Mouse (Mus musculus): ENCODE results near the gene Scn5a. TPM values are rescaled to one million over a fixed set of nuclear protein-coding genes. Genes with fewer than 3 reads are reported as not detected.

Scn5a gene
- total and polyA plus RNA-seq, 3 experiments = 1.9 to 9.0 (median 4.3) TPM

- Histone ChIP-seq H3K27me3 (replicated peaks) (no peaks in the 10 kb centered on the region), H3K36me3 (replicated peaks in 1 of 2; ENCODE audit: control insufficient read depth in 1 of 2, insufficient read depth in 1 of 2, low read length in 1 of 2) (peaks cover 7 to 54% of the 10 kb centered on the region in 2 experiments), H3K4me2 (ENCODE audit: insufficient read depth, low read depth, poor library complexity, severe bottlenecking) (no peak overlapping the region), H3K9me3 (replicated peaks; ENCODE audit: low read length) (no peaks in the 10 kb centered on the region), H3K27ac (ENCODE audit: insufficient read depth, low read depth) (no peak overlapping the region), H3K4me1 (ENCODE audit: control insufficient read depth in 1 of 2, insufficient read depth in 2 of 2) (peaks cover 0 to 11% of the 10 kb centered on the region in 2 experiments; a peak in 2 of 4 replicates), H3K4me3 (replicated peaks in 1 of 3; ENCODE audit: low read depth in 2 of 3, low read length in 2 of 3, poor library complexity in 1 of 3) (no peak overlapping the region), H3K79me2 (replicated peaks; ENCODE audit: control insufficient read depth, extremely low read depth, insufficient read depth, poor library complexity, severe bottlenecking) (no peaks in the 10 kb centered on the region), H3K9ac (ENCODE audit: insufficient read depth, low read depth) (no peak overlapping the region)
- in situ Hi-C loops (cut with MboI; ENCODE audit: low pct_ligation_motif_present, low pct_unique_long_range_greater_than_20kb, low sequenced_read_pairs) (no loop called here), dilution Hi-C loops (cut with MboI; ENCODE audit: extremely low pct_ligation_motif_present, extremely low pct_unique_long_range_greater_than_20kb, low sequenced_read_pairs) (no loop called here)
- TF ChIP-seq HCFC1 (IDR thresholded peaks at IDR 0.05; ENCODE audit: low read depth, low read length) (no peak), MAFK (IDR thresholded peaks at IDR 0.05; ENCODE audit: insufficient replicate concordance, low read length) (peak; percentile 61; the same call in 1 of the 2 replicates), RCOR1 (conservative IDR thresholded peaks at IDR 0.05; ENCODE audit: low read depth, low read length) (no peak)
- DNase-seq (ENCODE audit: extremely low read depth) = no peak
Measured at GRCm38 (mm10) chr9:119559537-119560276, 19.1 kb downstream of the Scn5a start.

- TF ChIP-seq TBP (conservative IDR thresholded peaks at IDR 0.05; ENCODE audit: low read depth, low read length) (no peak), ZC3H11A (IDR thresholded peaks at IDR 0.05; ENCODE audit: low read depth, low read length) (0 out of 2 replicates have a peak, but pooled peaks have one; percentile 1), RAD21 (IDR thresholded peaks at IDR 0.05; ENCODE audit: low read depth, low read length) (peak; percentile 51), CTCF (conservative IDR thresholded peaks at IDR 0.05 in 1 of 2, IDR thresholded peaks at IDR 0.05 in 1 of 2; ENCODE audit: low read depth in 2 of 2, low read length in 2 of 2) (peak; percentile 38 to 82), SMC3 (IDR thresholded peaks at IDR 0.05; ENCODE audit: low read depth, low read length) (peak; percentile 94), POLR2AphosphoS2 (IDR thresholded peaks at IDR 0.05; ENCODE audit: low read depth, low read length) (no peak)
- no peak overlapping the region for H3K4me3 ChIP-seq (replicated peaks in 1 of 3; ENCODE audit: low read depth in 2 of 3, low read length in 2 of 3, poor library complexity in 1 of 3)
- in situ Hi-C loops (cut with MboI; ENCODE audit: low pct_ligation_motif_present, low pct_unique_long_range_greater_than_20kb, low sequenced_read_pairs) = no loop called here
Measured at GRCm38 (mm10) chr9:119558119-119558854, 20.5 kb downstream of the Scn5a start.

GRCm38 (mm10) chr9:119556043-119556442 lies 22.8 kb downstream of the Scn5a start:
- Histone ChIP-seq H3K9ac (ENCODE audit: insufficient read depth, low read depth) (no peak overlapping the region), H3K4me2 (ENCODE audit: insufficient read depth, low read depth, poor library complexity, severe bottlenecking) (no peak overlapping the region), H3K27ac (ENCODE audit: insufficient read depth, low read depth) (no peak overlapping the region), H3K27me3 (replicated peaks) (no peaks in the 10 kb centered on the region), H3K4me1 (ENCODE audit: control insufficient read depth in 1 of 2, insufficient read depth in 2 of 2) (peaks cover 0 to 11% of the 10 kb centered on the region in 2 experiments; a peak in 2 of 4 replicates), H3K9me3 (replicated peaks; ENCODE audit: low read length) (no peaks in the 10 kb centered on the region), H3K36me3 (replicated peaks in 1 of 2; ENCODE audit: control insufficient read depth in 1 of 2, insufficient read depth in 1 of 2, low read length in 1 of 2) (peaks cover 2 to 52% of the 10 kb centered on the region in 2 experiments), H3K4me3 (replicated peaks in 1 of 3; ENCODE audit: low read depth in 2 of 3, low read length in 2 of 3, poor library complexity in 1 of 3) (no peak overlapping the region), H3K79me2 (replicated peaks; ENCODE audit: control insufficient read depth, extremely low read depth, insufficient read depth, poor library complexity, severe bottlenecking) (no peaks in the 10 kb centered on the region)
- dilution Hi-C loops (cut with MboI; ENCODE audit: extremely low pct_ligation_motif_present, extremely low pct_unique_long_range_greater_than_20kb, low sequenced_read_pairs) (no loop called here), in situ Hi-C loops (cut with MboI; ENCODE audit: low pct_ligation_motif_present, low pct_unique_long_range_greater_than_20kb, low sequenced_read_pairs) (no loop called here)
- no peak for DNase-seq (ENCODE audit: extremely low read depth)
- TF ChIP-seq JUN (IDR thresholded peaks at IDR 0.05; ENCODE audit: insufficient read depth, low read depth, low read length) = no peak
- TF ChIP-seq KAT2A (IDR thresholded peaks at IDR 0.05; ENCODE audit: insufficient replicate concordance, low read length) = no peak
- TF ChIP-seq ELF1 (IDR thresholded peaks at IDR 0.05; ENCODE audit: low read depth, low read length) = no peak
- no peak for TF ChIP-seq PAX5 (IDR thresholded peaks at IDR 0.05; ENCODE audit: low read length)
- TF ChIP-seq USF2 (conservative IDR thresholded peaks at IDR 0.05; ENCODE audit: low read depth, low read length) = no peak
- TF ChIP-seq ZKSCAN1 (IDR thresholded peaks at IDR 0.05; ENCODE audit: borderline replicate concordance, low read depth, low read length) = no peak
- no peak for TF ChIP-seq EP300 (IDR thresholded peaks at IDR 0.05; ENCODE audit: low read length)
- TF ChIP-seq BHLHE40 (IDR thresholded peaks at IDR 0.05; ENCODE audit: low read depth, low read length) = no peak
- TF ChIP-seq E2F4 (IDR thresholded peaks at IDR 0.05; ENCODE audit: insufficient replicate concordance, low read depth, low read length) = no peak
- no peak for TF ChIP-seq JUND (conservative IDR thresholded peaks at IDR 0.05; ENCODE audit: low read depth, low read length)
- no peak for TF ChIP-seq MYC (IDR thresholded peaks at IDR 0.05; ENCODE audit: low read depth, low read length)
- TF ChIP-seq MAX (IDR thresholded peaks at IDR 0.05; ENCODE audit: low read length) = no peak
- TF ChIP-seq ETS1 (conservative IDR thresholded peaks at IDR 0.05; ENCODE audit: low read depth, low read length) = no peak
- TF ChIP-seq TBP (conservative IDR thresholded peaks at IDR 0.05; ENCODE audit: low read depth, low read length) = no peak

More at GRCm38 (mm10) chr9:119558119-119558854, 20.5 kb downstream of the Scn5a start:
- H3K27me3 ChIP-seq (replicated peaks) = no peaks in the 10 kb centered on the region
- dilution Hi-C loops (cut with MboI; ENCODE audit: extremely low pct_ligation_motif_present, extremely low pct_unique_long_range_greater_than_20kb, low sequenced_read_pairs) = no loop called here
- peaks cover 0 to 11% of the 10 kb centered on the region in 2 experiments; a peak in 2 of 4 replicates for H3K4me1 ChIP-seq (ENCODE audit: control insufficient read depth in 1 of 2, insufficient read depth in 2 of 2)
- no peak overlapping the region for H3K4me2 ChIP-seq (ENCODE audit: insufficient read depth, low read depth, poor library complexity, severe bottlenecking)
- DNase-seq (ENCODE audit: extremely low read depth) = no peak
- no peak overlapping the region for H3K9ac ChIP-seq (ENCODE audit: insufficient read depth, low read depth)
- H3K36me3 ChIP-seq (replicated peaks in 1 of 2; ENCODE audit: control insufficient read depth in 1 of 2, insufficient read depth in 1 of 2, low read length in 1 of 2) = peaks cover 2 to 53% of the 10 kb centered on the region in 2 experiments
- no peaks in the 10 kb centered on the region for H3K79me2 ChIP-seq (replicated peaks; ENCODE audit: control insufficient read depth, extremely low read depth, insufficient read depth, poor library complexity, severe bottlenecking)
- no peaks in the 10 kb centered on the region for H3K9me3 ChIP-seq (replicated peaks; ENCODE audit: low read length)
- H3K27ac ChIP-seq (ENCODE audit: insufficient read depth, low read depth) = no peak overlapping the region

Data from CH12.LX (cell line).